Mouse (Mus musculus) liver, adult 2 months (tissue): ENCODE data around the gene Lrrc74b. TPM values are rescaled to one million over a fixed set of nuclear protein-coding genes. Genes with fewer than 3 reads are reported as not detected.

Experiments used
- DNase-seq: peaks from one replicate; pipeline ENCODE4 v3.0.0-alpha.2; 2011; ENCODE audit warnings: low read depth, low spot score; ENCODE audit errors: extremely low read depth
- H3K27ac ChIP-seq: fragments of 200-500 bp; replicated peaks from 2 replicates; pipeline ENCODE4 v1.5.1; 2012; ENCODE audit warnings: low read depth, mild to moderate bottlenecking, control low read depth, inconsistent platforms, low read length; ENCODE audit not compliant: insufficient read depth
- H3K27me3 ChIP-seq: fragments of 200-500 bp; 2 replicates; pipeline ENCODE4 v1.6.1; 2012; ENCODE audit warnings: mild to moderate bottlenecking, moderate library complexity, low read length, inconsistent platforms; ENCODE audit not compliant: control insufficient read depth, insufficient read depth
- H3K36me3 ChIP-seq: fragments of 200-500 bp; 2 replicates; pipeline ENCODE4 v1.6.1; 2012; ENCODE audit warnings: low read length, inconsistent platforms; ENCODE audit not compliant: control insufficient read depth, insufficient read depth
- H3K4me1 ChIP-seq: fragments of 200-500 bp; 2 replicates; pipeline ENCODE4 v1.6.1; 2011; ENCODE audit warnings: low read length; ENCODE audit not compliant: control insufficient read depth, insufficient read depth
- H3K4me3 ChIP-seq: fragments of 200-500 bp; 2 replicates; pipeline ENCODE4 v1.5.1; 2011; ENCODE audit warnings: low read depth, mild to moderate bottlenecking, control low read depth, low read length, moderate library complexity; ENCODE audit not compliant: insufficient read depth
- H3K79me2 ChIP-seq: fragments of 200-500 bp; 2 replicates; pipeline ENCODE4 v1.6.1; 2012; ENCODE audit warnings: inconsistent platforms, mild to moderate bottlenecking, low read length, moderate library complexity; ENCODE audit not compliant: control insufficient read depth, insufficient read depth
- H3K9ac ChIP-seq: fragments of 200-500 bp; 2 replicates; pipeline ENCODE4 v1.6.1; 2012; ENCODE audit warnings: low read depth, mild to moderate bottlenecking, control low read depth, inconsistent platforms, low read length
- CTCF ChIP-seq: fragments of 200-500 bp; IDR thresholded peaks from 2 replicates; pipeline ENCODE4 v1.5.1; 2011; ENCODE audit warnings: low read depth, low read length, control low read depth
- POLR2A ChIP-seq: fragments of 200-500 bp; IDR thresholded peaks from 2 replicates; pipeline ENCODE4 v1.6.1; 2011; ENCODE audit warnings: low read length, control low read depth; ENCODE audit not compliant: insufficient read depth; ENCODE audit errors: extremely low read depth
- WGBS: fragments of 180-500 bp; shearing (Covaris S2); methylation state at CpG from one replicate; pipeline ENCODE4 v1.1.7; 2018; 5-methylcytosine and 5-hydroxymethylcytosine counted together
- polyA plus RNA-seq: library from polyadenylated mRNA; depleted of rRNA; stranded (reverse); fragments of >200 nt; gene quantifications from 2 replicates; pipeline ENCODE4 v1.2.3, GENCODE M21; 2012; rRNA removed
- total RNA-seq: library from RNA; depleted of rRNA; stranded (reverse); fragments of >200 nt; gene quantifications from 2 replicates; pipeline ENCODE4 v1.2.3, GENCODE M21; 2014; rRNA removed

Lrrc74b gene
- total RNA-seq (not detected in 2 replicates), polyA plus RNA-seq (not detected in 2 replicates)

- Histone ChIP-seq H3K27ac (no peak within 1 kb of the TSS), H3K79me2 (no peaks in the 10 kb centered on the region), H3K4me3 (no peak within 1 kb of the TSS), H3K27me3 (0 out of 2 replicates have a peak, but pooled peaks cover 2% of the 10 kb centered on the region), H3K4me1 (no peaks in the 10 kb centered on the region), H3K36me3 (no peaks in the 10 kb centered on the region), H3K9ac (no peak within 1 kb of the TSS)
- 11% methylated on average over 22 of the region's 22 CpGs for WGBS
- DNase-seq: no peak
- TF ChIP-seq POLR2A: no peak
- TF ChIP-seq CTCF: no peak
These were observed at the start of gene Lrrc74b for GRCm38 (mm10) chr16:17561128-17561750. Gene Lrrc74b, minus strand, starts transcription at chr16:17561247.

GRCm38 (mm10) chr16:17605684-17606083, 44.6 kb upstream of the Lrrc74b start:
- Histone ChIP-seq H3K9ac (no peak overlapping the region), H3K4me1 (no peaks in the 10 kb centered on the region), H3K4me3 (no peak overlapping the region), H3K27me3 (peaks cover 6% of the 10 kb centered on the region; the same call in 1 of the 2 replicates), H3K79me2 (no peaks in the 10 kb centered on the region), H3K36me3 (no peaks in the 10 kb centered on the region), H3K27ac (no peak overlapping the region)
- WGBS: 81% methylated on average over 5 of the region's 5 CpGs
- TF ChIP-seq CTCF: no peak
- no peak for TF ChIP-seq POLR2A
- no peak for DNase-seq

- TF ChIP-seq CTCF: no peak
- no peak for TF ChIP-seq POLR2A
- Histone ChIP-seq H3K27me3 (peaks cover 3% of the 10 kb centered on the region; the same call in 1 of the 2 replicates), H3K4me3 (no peak overlapping the region), H3K36me3 (no peaks in the 10 kb centered on the region), H3K27ac (no peak overlapping the region), H3K4me1 (no peaks in the 10 kb centered on the region), H3K9ac (no peak overlapping the region), H3K79me2 (no peaks in the 10 kb centered on the region)
- 65% methylated on average over 4 of the region's 4 CpGs for WGBS
- DNase-seq: no peak
These were observed 43.9 kb upstream of the Lrrc74b start for GRCm38 (mm10) chr16:17604941-17605340.

GRCm38 (mm10) chr16:17600944-17601562, 40.0 kb upstream of the Lrrc74b start:
- no peaks in the 10 kb centered on the region for H3K36me3 ChIP-seq
- H3K9ac ChIP-seq: no peak overlapping the region
- no peak for DNase-seq
- H3K27me3 ChIP-seq: no peaks in the 10 kb centered on the region
- H3K4me3 ChIP-seq: no peak overlapping the region
- TF ChIP-seq CTCF: no peak
- no peak for TF ChIP-seq POLR2A
- no peaks in the 10 kb centered on the region for H3K79me2 ChIP-seq
- 73% methylated on average over 3 of the region's 3 CpGs for WGBS
- H3K4me1 ChIP-seq: no peaks in the 10 kb centered on the region
- H3K27ac ChIP-seq: no peak overlapping the region

GRCm38 (mm10) chr16:17590731-17591130, 29.7 kb upstream of the Lrrc74b start:
- no peak for DNase-seq
- H3K36me3 ChIP-seq: no peaks in the 10 kb centered on the region
- H3K27ac ChIP-seq: no peak overlapping the region
- no peaks in the 10 kb centered on the region for H3K79me2 ChIP-seq
- TF ChIP-seq POLR2A (no peak), CTCF (no peak)
- H3K4me3 ChIP-seq: no peak overlapping the region
- H3K9ac ChIP-seq: no peak overlapping the region
- H3K4me1 ChIP-seq: no peaks in the 10 kb centered on the region
- WGBS: 43% methylated on average over 2 of the region's 2 CpGs
- no peaks in the 10 kb centered on the region for H3K27me3 ChIP-seq

- Histone ChIP-seq H3K4me3 (no peak overlapping the region), H3K79me2 (no peaks in the 10 kb centered on the region), H3K27ac (no peak overlapping the region), H3K27me3 (no peaks in the 10 kb centered on the region), H3K9ac (no peak overlapping the region), H3K4me1 (no peaks in the 10 kb centered on the region), H3K36me3 (no peaks in the 10 kb centered on the region)
- 93% methylated on average over 7 of the region's 7 CpGs for WGBS
- TF ChIP-seq POLR2A (no peak), CTCF (no peak)
- no peak for DNase-seq
These were observed 23.5 kb upstream of the Lrrc74b start for GRCm38 (mm10) chr16:17584555-17584954.
